ENCODE assay signal across 9 mouse cellular contexts in genomic region chr4:109759031-109759430, GRCm38 (mm10).
DNase-seq lines count a peak whose midpoint lies in the region; ATAC-seq lines count a peak whose summit lies in the region.
"Had no signal": no experiment of that assay in that cellular context is flagged by ENCODE, and none has a peak within 500 bp of the region (broad histone marks: within the 10 kb centered on the region; RNA-seq: fewer than 3 reads in every experiment).

No protein-coding gene starts in this region.

- intact Hi-C loops in left cerebral cortex, postnatal 4 days (cut with DNase I), result loop anchor here (5.0 kb wide), 1 partner anchor 263 kb away; no protein-coding TSS in a partner anchor

- DNase-seq in adrenal gland, adult 2 months, result peak; percentile 4
- DNase-seq in adrenal gland, postnatal 25 days, result no peak
- peak; percentile 62 for DNase-seq in kidney, adult 9 months
- peak; percentile 76 for DNase-seq in A20 (ENCODE audit: low read depth, low spot score)
- peak; percentile 28 for DNase-seq in c-Kit-positive CD71-positive TER-119-positive erythroid progenitor cells, embryonic 14.5 days (ENCODE audit: low spot score)
- DNase-seq in left cerebral cortex, postnatal 4 days, result peak; percentile 32
- DNase-seq in thymus, postnatal 4 days, result peak; percentile 37

- no peak overlapping the region for H3K27ac ChIP-seq in kidney, embryonic 16.5 days (ENCODE audit: low read length)
- H3K27ac ChIP-seq: lung, embryonic 15.5 days had no signal

- ATAC-seq in kidney, embryonic 16.5 days (ENCODE audit: low FRiP score, low TSS enrichment), result no peak

- no peak overlapping the region for H3K9ac ChIP-seq in kidney, embryonic 16.5 days (replicated peaks; ENCODE audit: low read length)
- H3K9ac ChIP-seq: lung, embryonic 15.5 days had no signal

- H3K27me3 ChIP-seq in kidney, embryonic 16.5 days (ENCODE audit: insufficient read depth, low read length), result no peaks in the 10 kb centered on the region
- H3K27me3 ChIP-seq: lung, embryonic 15.5 days had no signal

- no peak overlapping the region for H3K4me2 ChIP-seq in kidney, embryonic 16.5 days (replicated peaks; ENCODE audit: low read depth, low read length)
- H3K4me2 ChIP-seq: lung, embryonic 15.5 days had no signal

- WGBS in kidney, embryonic 16.5 days, result 33% methylated on average over 2 of the region's 2 CpGs

- H3K4me1 ChIP-seq in kidney, embryonic 16.5 days (ENCODE audit: insufficient read depth, low read length), result no peaks in the 10 kb centered on the region
- H3K4me1 ChIP-seq: lung, embryonic 15.5 days had no signal

- no peaks in the 10 kb centered on the region for H3K9me3 ChIP-seq in kidney, embryonic 16.5 days (ENCODE audit: low read length)
- H3K9me3 ChIP-seq: lung, embryonic 15.5 days had no signal

- H3K4me3 ChIP-seq in kidney, embryonic 16.5 days (ENCODE audit: low read length), result no peak overlapping the region
- H3K4me3 ChIP-seq: lung, embryonic 15.5 days had no signal

- no peaks in the 10 kb centered on the region for H3K36me3 ChIP-seq in kidney, embryonic 16.5 days (ENCODE audit: insufficient read depth, low read length)
- H3K36me3 ChIP-seq: lung, embryonic 15.5 days had no signal
